Mouse (Mus musculus): ENCODE measurements at regions not wholly inside any gene's neighbourhood (a gene's known extent, or its start where the extent isn't known, plus 50 kb on each side); places are given as distances from the start of the nearest gene placed in this dataset.
"Not testable (repeated sequence)": the region's sequence is repeated elsewhere in the genome, so short reads cannot be mapped to it uniquely, and the experiment has no call there.

- DNase-seq (ENCODE audit: low read depth, low spot score): no peak
Observed at GRCm38 (mm10) chr4:153812866-153813265, 144.2 kb upstream of the A430005L14Rik start.

DNA sequence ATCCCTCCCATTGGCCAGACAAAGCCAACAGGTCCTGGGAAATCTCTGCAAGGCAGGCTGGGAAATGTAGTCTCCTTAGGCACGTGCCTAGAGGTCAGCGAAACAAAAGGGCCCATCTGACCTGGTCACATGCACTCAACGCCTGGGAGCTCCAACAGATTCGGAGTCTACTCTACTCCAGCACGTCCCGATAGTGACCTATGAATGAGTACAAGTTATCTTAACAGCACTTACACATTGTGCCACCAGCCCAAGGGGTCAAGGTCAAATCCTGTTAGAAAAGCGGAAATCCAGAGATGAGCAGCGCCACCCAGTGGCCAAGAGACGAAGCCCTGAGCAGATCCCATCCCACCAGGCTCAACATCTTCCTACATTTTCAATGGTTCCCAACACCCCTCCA, 129.1 kb upstream of the A430005L14Rik start:
- DNase-seq (ENCODE audit: low read depth, low spot score): peak; percentile 89

GRCm38 (mm10) chr4:153829766-153830165, 127.3 kb upstream of the A430005L14Rik start:
- peak; percentile 25 for DNase-seq (ENCODE audit: low read depth, low spot score)

DNA sequence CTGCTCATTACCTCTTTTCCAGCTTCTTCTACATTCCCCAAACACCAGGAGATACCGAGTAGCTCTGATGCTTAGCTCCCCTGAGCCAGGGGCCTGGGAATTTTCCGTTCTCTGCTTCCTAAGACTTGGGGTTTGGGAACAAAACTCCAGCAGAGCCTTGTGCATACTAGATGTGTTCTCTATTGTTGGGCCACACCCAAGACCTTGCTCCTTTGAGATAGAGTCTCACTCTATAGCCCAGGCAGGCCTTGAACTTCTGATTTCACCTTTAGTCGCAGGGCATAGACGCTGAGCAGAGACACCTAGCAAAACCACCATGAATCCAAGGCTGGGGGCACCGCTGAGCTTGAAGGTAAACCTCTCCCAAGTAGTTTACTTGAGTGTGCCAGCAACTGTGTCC, 126.5 kb upstream of the A430005L14Rik start:
- peak; percentile 56 for DNase-seq (ENCODE audit: low read depth, low spot score)

- not testable (repeated sequence) for DNase-seq (ENCODE audit: low read depth, low spot score)
Observed at GRCm38 (mm10) chr4:153831251-153831650, 125.8 kb upstream of the A430005L14Rik start.

DNA sequence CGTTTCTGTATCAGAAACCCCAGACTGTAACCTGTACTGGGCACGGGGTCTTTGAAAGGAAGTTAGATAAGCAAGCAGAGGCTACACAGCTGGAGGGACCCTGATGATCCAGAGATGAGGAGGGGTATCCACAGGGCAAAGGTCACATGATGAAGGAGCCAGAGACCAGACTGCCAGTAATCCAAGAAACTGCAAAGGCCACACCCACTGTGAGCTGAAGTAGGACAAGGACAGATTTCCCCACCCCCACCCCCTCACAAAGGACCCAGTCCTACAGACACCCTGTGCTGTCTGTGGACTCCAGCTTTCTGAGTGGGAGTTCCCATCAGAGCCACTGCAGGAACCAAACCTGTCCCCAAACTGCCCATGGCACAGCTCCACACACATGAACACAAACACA, 124.9 kb upstream of the A430005L14Rik start:
- no peak for DNase-seq (ENCODE audit: low read depth, low spot score)

DNA sequence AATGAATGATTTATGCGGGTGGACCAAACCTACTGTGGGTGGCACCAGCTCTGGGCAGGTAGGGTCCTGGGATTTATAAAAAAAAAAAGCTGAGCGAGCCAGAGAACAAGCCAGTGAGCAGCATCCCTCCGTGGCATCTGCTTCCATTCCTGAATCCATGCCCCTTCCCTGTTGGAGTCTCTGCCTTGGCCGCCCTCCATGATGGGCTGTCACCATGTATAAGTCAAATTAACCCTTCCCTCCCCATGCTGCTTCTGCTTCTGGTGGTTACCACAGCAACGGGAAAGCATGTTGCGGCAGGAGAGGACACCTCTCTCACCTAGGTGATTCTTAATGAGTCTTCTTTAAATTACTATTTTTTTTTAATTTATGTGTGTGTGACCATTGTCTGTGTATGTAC, 112.3 kb upstream of the A430005L14Rik start:
- no peak for DNase-seq (ENCODE audit: low read depth, low spot score)

DNA sequence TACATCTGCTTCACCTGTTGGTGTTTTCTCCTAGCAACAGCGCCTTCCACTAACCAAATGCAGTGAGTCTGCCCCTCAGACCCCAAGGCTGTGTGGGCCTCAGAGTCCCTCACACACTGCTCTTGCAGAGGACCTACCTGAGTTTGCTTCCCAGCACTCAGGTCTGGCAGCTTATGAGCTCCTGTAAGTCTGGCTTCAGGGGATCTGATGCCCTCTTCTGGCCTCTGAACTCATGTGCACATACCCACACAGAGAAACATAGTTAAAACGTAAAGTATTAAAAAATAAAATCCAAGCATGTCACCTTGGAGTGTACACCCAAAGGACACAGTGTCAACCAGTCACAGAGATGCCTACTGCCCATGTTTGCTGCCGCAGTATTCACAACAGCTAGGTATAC, 108.8 kb upstream of the A430005L14Rik start:
- no peak for DNase-seq (ENCODE audit: low read depth, low spot score)

DNA sequence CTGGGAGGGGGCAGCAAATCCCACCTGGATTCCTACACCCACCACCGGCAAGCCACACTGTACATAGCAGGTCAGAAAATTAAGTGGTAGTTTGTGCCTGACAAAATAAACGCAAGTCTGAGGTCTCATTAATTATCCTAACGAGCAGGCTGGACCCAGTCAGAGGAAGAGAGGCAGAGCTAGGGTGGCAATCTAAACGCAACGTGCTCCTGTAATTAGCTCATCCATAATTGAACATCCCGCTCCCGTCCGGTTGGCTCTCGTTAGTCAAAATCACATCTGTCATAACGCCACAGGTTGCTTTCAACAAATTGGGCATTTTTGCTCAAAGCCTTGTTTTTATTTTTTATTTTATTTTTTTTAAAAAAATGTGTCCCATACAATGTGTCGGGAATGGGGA, 106.9 kb upstream of the A430005L14Rik start:
- DNase-seq (ENCODE audit: low read depth, low spot score): no peak

DNA sequence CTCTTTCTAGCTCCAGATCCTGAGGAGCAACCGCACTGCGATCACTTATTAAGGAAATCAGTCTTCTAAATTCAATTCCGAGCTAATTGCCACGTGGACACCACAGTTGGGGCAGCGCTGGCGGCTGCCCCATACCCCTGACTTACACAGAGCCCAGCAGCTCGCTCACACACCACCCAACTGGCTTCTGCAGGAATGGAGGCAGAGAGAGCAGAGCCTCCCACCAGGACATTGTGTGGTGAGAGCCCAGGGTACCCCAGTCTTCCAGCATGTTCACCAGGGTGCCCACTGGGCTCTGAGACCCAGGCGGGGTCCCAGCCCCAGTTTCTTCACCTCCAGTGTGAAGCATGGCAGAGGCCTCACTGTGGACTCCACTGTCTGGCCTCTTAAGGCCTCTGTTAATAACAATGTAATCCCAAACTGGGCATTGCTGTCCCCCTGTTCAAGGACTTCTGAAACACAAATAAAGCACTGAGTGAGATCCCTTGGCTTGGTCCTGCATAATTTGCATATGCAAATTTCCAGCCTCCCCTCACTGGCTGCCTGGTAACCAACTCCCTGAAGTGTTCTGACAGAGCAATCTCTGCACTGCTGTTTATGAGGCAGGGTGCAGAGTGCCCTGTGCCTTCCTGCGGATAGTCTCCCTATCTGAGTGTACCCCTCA, 102.8 kb upstream of the A430005L14Rik start:
- DNase-seq (ENCODE audit: low read depth, low spot score): no peak

- DNase-seq (ENCODE audit: low read depth, low spot score): no peak
Observed at GRCm38 (mm10) chr4:153854748-153855092, 102.3 kb upstream of the A430005L14Rik start.

DNA sequence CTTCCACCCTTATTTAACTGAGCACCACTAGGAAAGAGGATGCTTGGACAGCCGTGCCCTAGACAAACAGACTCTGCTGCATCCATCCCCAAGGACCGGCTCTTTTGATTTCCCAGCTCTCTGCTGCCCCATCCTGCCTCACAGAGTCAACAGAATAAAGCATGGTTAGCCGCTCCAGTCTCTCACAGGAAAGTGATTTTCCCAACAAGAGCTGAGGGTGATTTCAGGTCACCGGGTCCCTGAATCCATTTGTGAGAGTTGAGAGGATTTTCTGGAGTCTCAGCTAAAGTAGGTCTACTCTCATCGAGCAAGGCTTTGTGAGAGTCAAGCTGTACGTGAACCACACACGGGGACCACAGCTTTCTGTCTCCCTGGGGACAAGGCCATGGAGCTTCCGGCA, 95.6 kb upstream of the A430005L14Rik start:
- DNase-seq (ENCODE audit: low read depth, low spot score): no peak

- DNase-seq (ENCODE audit: low read depth, low spot score): peak; percentile 87
Observed at GRCm38 (mm10) chr4:153862121-153862660, 94.8 kb upstream of the A430005L14Rik start.

- DNase-seq (ENCODE audit: low read depth, low spot score): no peak
Observed at GRCm38 (mm10) chr4:153872346-153872745, 84.7 kb upstream of the A430005L14Rik start.

DNA sequence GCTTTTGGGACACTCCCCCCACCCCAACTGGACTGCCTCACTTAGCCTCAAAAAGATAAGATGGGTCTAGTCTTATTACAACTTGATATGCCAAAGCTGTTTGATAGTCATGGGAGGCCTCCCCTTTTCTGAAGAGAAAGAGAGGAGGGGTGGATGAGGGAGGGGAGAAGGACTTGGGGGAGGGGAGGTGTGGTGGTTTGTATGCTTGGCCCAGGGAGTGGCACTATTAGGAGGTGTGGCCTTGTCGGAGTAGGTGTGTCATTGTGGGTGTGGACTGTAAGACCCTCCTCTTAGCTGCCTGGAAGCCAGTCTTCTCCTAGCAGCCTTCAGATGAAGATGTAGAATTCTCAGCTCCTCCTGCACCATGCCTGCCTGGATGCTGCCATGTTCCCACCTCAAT, 82.0 kb upstream of the A430005L14Rik start:
- not testable (repeated sequence) for DNase-seq (ENCODE audit: low read depth, low spot score)

DNA sequence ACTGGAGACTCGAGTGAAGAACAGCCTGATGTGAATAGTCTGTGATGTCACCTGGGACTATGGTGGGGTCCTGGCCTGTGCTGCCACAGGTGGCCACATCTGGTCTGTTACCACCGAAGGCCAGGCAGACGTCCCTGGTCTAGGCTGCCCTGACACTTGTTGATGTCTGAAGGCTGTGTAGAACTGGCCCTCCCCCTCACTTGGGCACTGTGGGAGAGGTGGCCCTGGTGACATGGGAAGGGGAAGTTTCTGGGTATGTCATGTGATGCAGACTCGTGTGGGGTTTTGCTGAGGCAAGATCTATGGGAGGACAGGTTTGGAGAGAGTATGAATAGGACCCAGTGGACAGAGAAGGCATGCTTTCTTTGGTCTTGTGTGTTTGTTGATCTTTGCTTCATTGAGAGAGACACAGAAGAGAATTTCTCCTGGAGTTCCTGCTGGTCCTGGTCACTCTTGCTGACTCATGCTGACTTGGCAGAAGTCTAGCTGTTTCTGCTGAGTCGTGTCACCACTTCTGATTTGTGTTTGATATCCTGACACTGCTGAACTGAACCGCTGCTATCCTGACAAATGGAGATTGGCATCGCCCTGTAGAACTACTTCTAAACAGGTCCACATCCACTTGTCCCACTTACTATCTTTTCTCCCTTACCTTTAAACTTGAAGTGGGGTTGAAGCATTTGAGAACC, 79.9 kb upstream of the A430005L14Rik start:
- DNase-seq (ENCODE audit: low read depth, low spot score): no peak

DNA sequence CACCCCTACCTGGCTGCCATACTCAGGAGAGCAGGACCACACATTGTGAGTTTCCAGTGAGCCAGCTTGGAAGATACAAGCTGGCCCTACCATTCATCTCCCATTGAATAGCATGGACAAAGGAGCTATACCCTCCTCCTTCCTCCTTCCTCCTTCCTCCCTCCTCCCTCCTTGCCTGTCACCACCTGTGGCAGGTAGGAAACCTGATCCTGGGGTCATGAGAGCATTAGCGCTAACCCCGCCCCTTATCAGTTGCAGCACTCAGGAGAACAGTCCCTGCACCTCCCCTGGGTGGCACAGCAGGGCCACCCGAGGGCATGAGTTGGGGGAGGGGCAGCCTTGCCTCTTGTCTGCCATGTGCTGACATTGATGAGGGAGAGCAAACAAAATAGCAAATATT, 74.0 kb upstream of the A430005L14Rik start:
- DNase-seq (ENCODE audit: low read depth, low spot score): no peak

- peak; percentile 65 for DNase-seq (ENCODE audit: low read depth, low spot score)
Observed at GRCm38 (mm10) chr4:153884044-153884443, 73.0 kb upstream of the A430005L14Rik start.

- DNase-seq (ENCODE audit: low read depth, low spot score): no peak
Observed at GRCm38 (mm10) chr4:153885836-153886235, 71.2 kb upstream of the A430005L14Rik start.

GRCm38 (mm10) chr4:153890130-153890529, 66.9 kb upstream of the A430005L14Rik start:
- no peak for DNase-seq (ENCODE audit: low read depth, low spot score)

DNA sequence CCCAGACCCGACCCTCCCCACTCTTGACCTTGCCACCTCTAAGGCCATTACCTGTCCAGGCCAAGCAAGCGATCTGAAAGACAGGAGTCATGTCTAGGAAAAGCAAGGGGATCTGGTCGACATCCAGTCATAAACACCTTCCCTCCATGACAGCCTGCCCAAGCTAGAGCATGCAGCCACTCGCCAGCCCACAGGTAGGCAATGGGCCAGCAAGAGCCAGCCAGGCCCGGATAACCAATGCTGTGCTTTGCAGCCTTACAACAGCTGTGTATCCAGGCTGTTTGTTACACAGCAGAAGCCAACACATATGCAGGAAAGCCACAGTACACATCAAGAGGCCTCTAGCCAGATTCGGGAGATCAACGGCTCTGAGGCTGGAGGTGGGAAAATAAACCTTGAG, 57.3 kb upstream of the A430005L14Rik start:
- no peak for DNase-seq (ENCODE audit: low read depth, low spot score)

DNA sequence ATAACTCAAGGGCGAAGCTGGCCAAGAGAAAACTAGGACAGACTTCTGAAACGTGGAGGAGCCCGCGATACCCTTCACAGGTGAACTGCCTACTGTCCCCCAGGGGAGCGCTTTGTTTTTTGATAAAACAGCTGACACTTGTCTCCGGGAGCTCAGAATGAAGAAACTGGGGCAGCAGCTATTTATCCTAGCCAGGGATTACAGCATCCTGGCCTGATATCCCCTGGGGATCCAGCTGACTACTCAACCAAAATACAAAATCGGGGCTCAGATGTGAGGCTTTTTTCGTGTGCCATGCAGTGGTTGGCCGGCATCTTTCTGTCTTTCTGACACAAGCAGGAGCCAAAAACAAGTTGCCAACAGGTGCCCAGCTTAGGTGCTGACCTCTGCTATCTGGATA, 52.0 kb upstream of the A430005L14Rik start:
- DNase-seq (ENCODE audit: low read depth, low spot score): no peak

- peak; percentile 19 for DNase-seq (ENCODE audit: low read depth, low spot score)
Observed at GRCm38 (mm10) chr4:153905511-153905910, 51.5 kb upstream of the A430005L14Rik start.

Data from ZHBTc4 (cell line).